Mouse (Mus musculus) hindbrain, embryonic 11.5 days (tissue): ENCODE results near the gene Ticrr. TPM values are rescaled to one million over a fixed set of nuclear protein-coding genes. Genes with fewer than 3 reads are reported as not detected.

Source experiments
- ATAC-seq: fragments of 200-750 bp; cut with Nextera tagmentation; 2 replicates; pipeline ENCODE4 v1.8.0; 2017; ENCODE audit warnings: mild to moderate bottlenecking, moderate TSS enrichment, moderate library complexity; ENCODE audit not compliant: low FRiP score
- DNase-seq: peaks from one replicate; pipeline ENCODE4 v3.0.0-alpha.2; 2015; ENCODE audit warnings: low spot score
- H3K27ac ChIP-seq: fragments of 300-500 bp; sonication (generic); 2 replicates; pipeline ENCODE4 v1.5.1; 2014; ENCODE audit warnings: mild to moderate bottlenecking, low read depth, low read length
- H3K27me3 ChIP-seq: fragments of 300-500 bp; sonication (generic); 2 replicates; pipeline ENCODE4 v1.6.1; 2014; ENCODE audit warnings: mild to moderate bottlenecking, low read length, moderate library complexity, mixed read lengths; ENCODE audit not compliant: control insufficient read depth, insufficient read depth
- H3K36me3 ChIP-seq: fragments of 300-500 bp; sonication (generic); 2 replicates; pipeline ENCODE4 v1.6.1; 2014; ENCODE audit warnings: mild to moderate bottlenecking, low read length, moderate library complexity, mixed read lengths; ENCODE audit not compliant: control insufficient read depth, insufficient read depth
- H3K4me1 ChIP-seq: fragments of 300-500 bp; sonication (generic); replicated peaks from 2 replicates; pipeline ENCODE4 v1.6.1; 2014; ENCODE audit warnings: low read length, mixed read lengths; ENCODE audit not compliant: control insufficient read depth, insufficient read depth
- H3K4me2 ChIP-seq: fragments of 300-500 bp; sonication (generic); replicated peaks from 2 replicates; pipeline ENCODE4 v1.6.1; 2014; ENCODE audit warnings: mild to moderate bottlenecking, low read depth, low read length
- H3K4me3 ChIP-seq: fragments of 300-500 bp; sonication (generic); 2 replicates; pipeline ENCODE4 v1.5.1; 2014; ENCODE audit warnings: low read depth, low read length
- H3K9ac ChIP-seq: fragments of 300-500 bp; sonication (generic); 2 replicates; pipeline ENCODE4 v1.6.1; 2014; ENCODE audit warnings: low read depth, low read length
- H3K9me3 ChIP-seq: fragments of 300-500 bp; sonication (generic); 2 replicates; pipeline ENCODE4 v1.6.1; 2016; ENCODE audit warnings: low read length; ENCODE audit not compliant: control insufficient read depth
- WGBS: fragments of 180-500 bp; shearing (Covaris S2); extraction: QIAGEN DNeasy Blood & Tissue Kit; methylation state at CpG from one replicate; pipeline ENCODE4 v1.1.7; 2014; 5-methylcytosine and 5-hydroxymethylcytosine counted together
- polyA plus RNA-seq: library from polyadenylated mRNA; unstranded; fragments of >200 nt; fragmentation: Nextera tagmentation; extraction: Ambion mirVana; gene quantifications from 2 replicates; pipeline ENCODE4 v1.2.1, GENCODE M21; 2014

Gene Ticrr
- polyA plus RNA-seq, 1 experiment from 2014 or later, result 16.6 TPM

DNA sequence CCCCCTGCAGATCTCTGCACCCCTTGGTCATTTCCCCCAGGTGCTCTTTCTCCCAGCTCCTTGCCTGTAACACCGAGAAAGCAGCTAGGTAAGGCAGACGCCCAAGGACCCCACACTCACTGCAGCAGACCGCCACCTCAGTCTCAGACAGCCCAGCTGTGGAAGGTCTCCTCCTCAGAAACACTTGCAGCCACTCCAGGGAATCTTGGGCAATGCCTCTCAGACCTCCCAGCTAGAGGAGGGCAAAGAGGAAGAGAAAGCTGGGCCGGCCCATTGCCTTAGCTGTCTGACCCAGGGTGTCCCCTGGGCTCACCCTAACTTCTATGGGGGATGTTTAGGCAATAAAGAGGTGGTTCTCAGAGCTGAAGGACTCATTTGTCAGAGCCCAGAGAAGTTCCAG lies 72.6 kb downstream of the Ticrr start, which contains the start of gene Plin1:
Gene Plin1 (minus strand): TSS at position 282 of the 400 bp plus-strand sequence.
- Histone ChIP-seq H3K4me1 (no peaks in the 10 kb centered on the region), H3K4me2 (no peak within 1 kb of the TSS), H3K36me3 (0 out of 2 replicates have a peak, but pooled peaks cover under 1% of the 10 kb centered on the region), H3K27ac (no peak within 1 kb of the TSS), H3K9ac (no peak within 1 kb of the TSS), H3K4me3 (no peak within 1 kb of the TSS), H3K9me3 (no peaks in the 10 kb centered on the region), H3K27me3 (no peaks in the 10 kb centered on the region)
- ATAC-seq, result no peak
- 61% methylated on average over 4 of the region's 4 CpGs for WGBS
- DNase-seq, result no peak

DNA sequence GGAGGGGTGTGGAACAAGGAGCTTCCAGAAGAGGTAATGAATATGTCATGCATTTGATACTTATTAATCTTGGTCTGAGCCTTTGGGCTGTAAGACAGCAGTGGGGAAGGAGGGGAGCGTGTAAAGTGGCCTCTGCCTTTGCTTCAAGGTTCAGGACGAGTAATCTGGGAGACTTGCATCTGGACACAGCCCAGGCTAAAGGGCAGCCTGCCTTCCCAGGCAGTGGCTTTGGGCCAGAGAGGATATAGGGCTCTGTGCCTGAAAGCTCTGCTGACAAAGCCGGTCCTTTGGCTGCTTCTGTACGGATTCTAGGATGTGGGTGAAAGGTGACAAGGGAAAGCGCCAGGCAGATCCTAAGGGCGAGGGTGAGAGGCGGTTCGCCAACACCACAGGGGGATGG lies 74.6 kb downstream of the Ticrr start:
- no peak overlapping the region for H3K27ac ChIP-seq
- ATAC-seq, result no peak
- 0 out of 2 replicates have a peak, but pooled peaks cover 3% of the 10 kb centered on the region for H3K36me3 ChIP-seq
- H3K27me3 ChIP-seq, result no peaks in the 10 kb centered on the region
- no peaks in the 10 kb centered on the region for H3K4me1 ChIP-seq
- 81% methylated on average over 8 of the region's 8 CpGs for WGBS
- no peak overlapping the region for H3K9ac ChIP-seq
- DNase-seq, result no peak
- H3K4me3 ChIP-seq, result no peak overlapping the region
- H3K4me2 ChIP-seq, result no peak overlapping the region
- H3K9me3 ChIP-seq, result no peaks in the 10 kb centered on the region

GRCm38 (mm10) chr7:79736511-79736910 lies 76.5 kb downstream of the Ticrr start:
- no peaks in the 10 kb centered on the region for H3K9me3 ChIP-seq
- H3K27ac ChIP-seq, result no peak overlapping the region
- ATAC-seq, result no peak
- no peak overlapping the region for H3K9ac ChIP-seq
- no peak overlapping the region for H3K4me2 ChIP-seq
- no peaks in the 10 kb centered on the region for H3K27me3 ChIP-seq
- H3K4me1 ChIP-seq, result no peaks in the 10 kb centered on the region
- no peak overlapping the region for H3K4me3 ChIP-seq
- 90% methylated on average over 14 of the region's 14 CpGs for WGBS
- DNase-seq, result no peak
- 0 out of 2 replicates have a peak, but pooled peaks cover 3% of the 10 kb centered on the region for H3K36me3 ChIP-seq

GRCm38 (mm10) chr7:79738913-79739312 lies 78.9 kb downstream of the Ticrr start:
- Histone ChIP-seq H3K4me3 (no peak overlapping the region), H3K36me3 (0 out of 2 replicates have a peak, but pooled peaks cover 3% of the 10 kb centered on the region), H3K27me3 (no peaks in the 10 kb centered on the region), H3K4me2 (no peak overlapping the region), H3K9me3 (no peaks in the 10 kb centered on the region), H3K27ac (no peak overlapping the region), H3K9ac (no peak overlapping the region), H3K4me1 (no peaks in the 10 kb centered on the region)
- 94% methylated on average over 2 of the region's 2 CpGs for WGBS
- ATAC-seq (no peak), DNase-seq (no peak)

GRCm38 (mm10) chr7:79740279-79740678 lies 80.3 kb downstream of the Ticrr start:
- no peaks in the 10 kb centered on the region for H3K4me1 ChIP-seq
- no peak overlapping the region for H3K9ac ChIP-seq
- H3K27me3 ChIP-seq, result no peaks in the 10 kb centered on the region
- no peak for DNase-seq
- no peak overlapping the region for H3K4me2 ChIP-seq
- H3K9me3 ChIP-seq, result no peaks in the 10 kb centered on the region
- 70% methylated on average over 4 of the region's 4 CpGs for WGBS
- no peak for ATAC-seq
- H3K4me3 ChIP-seq, result no peak overlapping the region
- no peak overlapping the region for H3K27ac ChIP-seq
- H3K36me3 ChIP-seq, result 0 out of 2 replicates have a peak, but pooled peaks cover 3% of the 10 kb centered on the region

DNA sequence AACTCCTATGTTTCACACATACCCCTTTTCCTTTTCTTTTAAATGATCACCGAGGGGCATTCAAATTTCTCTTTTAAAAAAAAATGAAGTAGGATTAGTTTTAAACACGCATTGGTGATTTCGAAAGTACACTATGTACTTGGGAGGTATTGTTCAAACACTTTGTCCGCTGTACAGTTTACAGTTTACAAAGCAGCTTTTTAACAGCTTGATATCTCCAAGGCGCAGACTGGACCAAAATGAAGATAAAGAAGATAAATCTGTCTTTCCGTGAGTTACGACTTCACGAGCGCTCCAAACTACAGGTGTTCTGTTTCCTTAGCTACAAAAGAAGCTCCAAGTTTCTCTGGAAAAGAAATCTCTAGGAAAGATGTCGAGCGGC lies 82.3 kb downstream of the Ticrr start:
- H3K27ac ChIP-seq, result no peak overlapping the region
- H3K9ac ChIP-seq, result peak overlapping the region; percentile 46; the same call in 1 of the 2 replicates
- peak overlapping the region; percentile 79 for H3K4me2 ChIP-seq
- ATAC-seq, result no peak
- H3K27me3 ChIP-seq, result no peaks in the 10 kb centered on the region
- 30% methylated on average over 11 of the region's 11 CpGs for WGBS
- H3K4me1 ChIP-seq, result no peaks in the 10 kb centered on the region
- no peaks in the 10 kb centered on the region for H3K9me3 ChIP-seq
- H3K36me3 ChIP-seq, result 0 out of 2 replicates have a peak, but pooled peaks cover 3% of the 10 kb centered on the region
- H3K4me3 ChIP-seq, result peak overlapping the region; percentile 50
- DNase-seq, result no peak

GRCm38 (mm10) chr7:79742659-79743536 lies 82.9 kb downstream of the Ticrr start, which contains the start of the genes Pex11a and Wdr93:
Pex11a (minus strand) TSS chr7:79743131.
Wdr93 (plus strand) TSS chr7:79743163.
- no peaks in the 10 kb centered on the region for H3K36me3 ChIP-seq
- H3K9ac ChIP-seq, result peak within 1 kb of the TSS; percentile 46; the same call in 1 of the 2 replicates
- DNase-seq (peak; percentile 85), ATAC-seq (peak; percentile 78)
- peak within 1 kb of the TSS; percentile 79 for H3K4me2 ChIP-seq
- H3K27ac ChIP-seq, result no peak within 1 kb of the TSS
- peak within 1 kb of the TSS; percentile 50 for H3K4me3 ChIP-seq
- no peaks in the 10 kb centered on the region for H3K4me1 ChIP-seq
- H3K27me3 ChIP-seq, result no peaks in the 10 kb centered on the region
- WGBS, result 2% methylated on average over 46 of the region's 46 CpGs
- H3K9me3 ChIP-seq, result no peaks in the 10 kb centered on the region

DNA sequence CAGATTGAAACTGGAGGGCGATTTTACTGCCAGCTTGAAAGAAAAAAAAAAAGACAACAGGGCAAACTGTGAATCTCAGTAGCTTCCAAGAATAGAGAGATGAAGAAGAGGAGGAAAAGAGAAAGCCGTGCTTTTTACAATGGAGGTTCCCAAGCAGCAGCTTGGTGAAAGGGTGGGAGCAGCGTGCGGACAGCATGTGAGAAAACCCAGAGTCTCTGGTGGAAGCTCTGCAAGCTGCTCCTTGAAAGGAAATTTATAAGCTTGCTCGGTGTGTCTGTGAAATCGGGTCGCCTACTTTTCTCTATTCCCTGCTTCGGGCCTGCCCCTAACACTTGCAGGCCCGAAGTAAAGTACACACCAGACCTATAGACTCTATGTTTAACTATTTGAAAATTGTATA lies 84.1 kb downstream of the Ticrr start:
- WGBS, result 95% methylated on average over 9 of the region's 9 CpGs
- Histone ChIP-seq H3K27me3 (no peaks in the 10 kb centered on the region), H3K36me3 (no peaks in the 10 kb centered on the region), H3K4me1 (no peaks in the 10 kb centered on the region), H3K9me3 (no peaks in the 10 kb centered on the region), H3K4me3 (no peak overlapping the region), H3K4me2 (no peak overlapping the region), H3K27ac (no peak overlapping the region), H3K9ac (no peak overlapping the region)
- DNase-seq (no peak), ATAC-seq (no peak)

DNA sequence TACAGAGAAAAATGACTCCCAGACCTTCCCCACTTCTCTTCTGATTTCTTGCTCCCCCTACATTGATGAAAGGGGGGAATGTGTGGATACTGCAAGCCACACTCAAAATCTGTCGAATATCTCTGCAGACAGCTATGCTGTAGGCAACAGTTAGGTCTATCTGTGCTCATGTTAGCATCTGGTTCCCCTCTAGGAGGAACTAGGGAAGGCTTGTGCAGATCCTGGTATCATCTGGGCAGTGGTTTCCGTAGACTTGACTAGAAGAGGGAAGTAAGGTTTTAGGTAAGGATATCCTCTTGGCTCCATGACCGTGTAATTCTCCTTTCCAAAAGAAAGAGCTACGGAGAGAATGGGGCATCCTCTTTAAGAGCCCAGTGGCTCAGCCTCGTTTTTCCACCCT lies 84.6 kb downstream of the Ticrr start:
- ATAC-seq (no peak), DNase-seq (no peak)
- Histone ChIP-seq H3K4me3 (no peak overlapping the region), H3K36me3 (no peaks in the 10 kb centered on the region), H3K9me3 (no peaks in the 10 kb centered on the region), H3K9ac (no peak overlapping the region), H3K4me2 (no peak overlapping the region), H3K27me3 (no peaks in the 10 kb centered on the region), H3K4me1 (no peaks in the 10 kb centered on the region), H3K27ac (no peak overlapping the region)
- 80% methylated on average over 5 of the region's 5 CpGs for WGBS
